Mouse (Mus musculus) heart, postnatal 0 days (tissue): Measurements from ENCODE around the gene Dnaja1.

Experiments used
- CTCF ChIP-seq: IDR thresholded peaks from 2 replicates; pipeline ENCODE4 v1.5.1; 2016; ENCODE audit warnings: antibody characterized with exemption, control low read depth, low read depth
- EP300 ChIP-seq: IDR thresholded peaks from 2 replicates; pipeline ENCODE4 v1.6.1; 2016; ENCODE audit warnings: antibody characterized with exemption, low read depth

- no peak for TF ChIP-seq CTCF
- no peak for TF ChIP-seq EP300
Measured at GRCm38 (mm10) chr4:40673526-40673925, 48.4 kb upstream of the Dnaja1 start.
